Mouse (Mus musculus) limb, embryonic 15.5 days (tissue): ENCODE measurements around the gene Sos1. TPM values are rescaled to one million over a fixed set of nuclear protein-coding genes. Genes with fewer than 3 reads are reported as not detected.
"Not testable (repeated sequence)": the region's sequence is repeated elsewhere in the genome, so short reads cannot be mapped to it uniquely, and the experiment has no call there.

Experiments used
- ATAC-seq: fragments of 200-750 bp; cut with Nextera tagmentation; 2 replicates; pipeline ENCODE4 v1.8.0; 2017; ENCODE audit warnings: low read depth, moderate TSS enrichment; ENCODE audit not compliant: insufficient number of reproducible peaks, low FRiP score, low TSS enrichment
- H3K27ac ChIP-seq: fragments of 300-500 bp; sonication (generic); 2 replicates; pipeline ENCODE4 v1.5.1; 2015; ENCODE audit warnings: moderate library complexity, mild to moderate bottlenecking, inconsistent platforms
- H3K27me3 ChIP-seq: fragments of 300-500 bp; sonication (generic); 2 replicates; pipeline ENCODE4 v1.6.1; 2015; ENCODE audit warnings: inconsistent platforms
- H3K36me3 ChIP-seq: fragments of 300-500 bp; sonication (generic); 2 replicates; pipeline ENCODE4 v1.6.1; 2015; ENCODE audit warnings: inconsistent platforms
- H3K4me1 ChIP-seq: fragments of 300-500 bp; sonication (generic); 2 replicates; pipeline ENCODE4 v1.6.1; 2015; ENCODE audit warnings: inconsistent platforms
- H3K4me2 ChIP-seq: fragments of 300-500 bp; sonication (generic); 2 replicates; pipeline ENCODE4 v1.6.1; 2015; ENCODE audit warnings: mild to moderate bottlenecking, inconsistent platforms
- H3K4me3 ChIP-seq: fragments of 300-500 bp; sonication (generic); 2 replicates; pipeline ENCODE4 v1.5.1; 2015; ENCODE audit warnings: mild to moderate bottlenecking, inconsistent platforms
- H3K9ac ChIP-seq: fragments of 300-500 bp; sonication (generic); 2 replicates; pipeline ENCODE4 v1.6.1; 2015; ENCODE audit warnings: inconsistent platforms
- H3K9me3 ChIP-seq: fragments of 300-500 bp; sonication (generic); 2 replicates; pipeline ENCODE4 v1.6.1; 2016; ENCODE audit warnings: inconsistent platforms
- WGBS: fragments of 180-500 bp; shearing (Covaris S2); methylation state at CpG from one replicate; pipeline ENCODE4 v1.1.7; 2015; 5-methylcytosine and 5-hydroxymethylcytosine counted together
- polyA plus RNA-seq: library from polyadenylated mRNA; unstranded; fragments of >200 nt; fragmentation: Nextera tagmentation; extraction: Ambion mirVana; gene quantifications from 2 replicates; pipeline ENCODE4 v1.2.1, GENCODE M21; 2015

Gene Sos1
- polyA plus RNA-seq, 1 experiment from 2014 or later, result 4.8 TPM

GRCm38 (mm10) chr17:80398243-80398642 is 82.0 kb downstream of the Sos1 start:
- no peak overlapping the region for H3K4me3 ChIP-seq
- peaks cover 33% of the 10 kb centered on the region for H3K36me3 ChIP-seq
- no peaks in the 10 kb centered on the region for H3K9me3 ChIP-seq
- WGBS, result 94% methylated on average over 7 of the region's 7 CpGs
- ATAC-seq, result no peak
- H3K9ac ChIP-seq, result no peak overlapping the region
- H3K27me3 ChIP-seq, result no peaks in the 10 kb centered on the region
- no peak overlapping the region for H3K4me2 ChIP-seq
- no peaks in the 10 kb centered on the region for H3K4me1 ChIP-seq
- no peak overlapping the region for H3K27ac ChIP-seq

GRCm38 (mm10) chr17:80391423-80392403 is 88.5 kb downstream of the Sos1 start:
- no peak overlapping the region for H3K27ac ChIP-seq

GRCm38 (mm10) chr17:80390024-80390423 is 90.2 kb downstream of the Sos1 start:
- Histone ChIP-seq H3K4me1 (no peaks in the 10 kb centered on the region), H3K4me2 (no peak overlapping the region), H3K9me3 (no peaks in the 10 kb centered on the region), H3K9ac (no peak overlapping the region), H3K36me3 (0 out of 2 replicates have a peak, but pooled peaks cover 2% of the 10 kb centered on the region), H3K27me3 (no peaks in the 10 kb centered on the region), H3K27ac (no peak overlapping the region), H3K4me3 (no peak overlapping the region)
- WGBS, result 76% methylated on average over 10 of the region's 10 CpGs
- ATAC-seq, result no peak

More at GRCm38 (mm10) chr17:80391423-80392403, 88.5 kb downstream of the Sos1 start:
- H3K27me3 ChIP-seq, result no peaks in the 10 kb centered on the region
- peak overlapping the region; percentile 46 for H3K4me3 ChIP-seq
- H3K4me2 ChIP-seq, result peak overlapping the region; percentile 67
- H3K9me3 ChIP-seq, result no peaks in the 10 kb centered on the region
- no peak for ATAC-seq
- H3K36me3 ChIP-seq, result 0 out of 2 replicates have a peak, but pooled peaks cover 2% of the 10 kb centered on the region
- 11% methylated on average over 17 of the region's 17 CpGs for WGBS
- peak overlapping the region; percentile 40 for H3K9ac ChIP-seq
- no peaks in the 10 kb centered on the region for H3K4me1 ChIP-seq

DNA sequence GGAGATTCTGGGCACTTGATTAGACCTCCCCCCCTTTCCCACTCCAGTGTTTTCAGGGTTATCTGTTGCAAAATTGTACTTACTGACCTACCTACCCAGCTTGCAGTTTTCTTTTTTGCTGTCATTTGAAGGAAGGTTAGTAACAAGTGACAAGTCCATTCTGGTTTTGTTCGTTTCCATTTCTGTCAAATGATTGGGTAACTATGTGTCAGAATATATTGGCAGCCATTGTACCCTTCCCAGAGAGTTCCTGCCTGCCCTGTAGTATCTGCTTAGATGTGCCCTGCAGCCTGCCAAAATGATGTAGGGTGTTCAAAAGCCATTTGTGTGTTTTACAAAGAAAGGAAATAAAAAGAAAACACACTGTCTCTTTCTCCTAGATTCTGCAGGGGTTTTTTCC is 94.6 kb downstream of the Sos1 start:
- Histone ChIP-seq H3K4me3 (no peak overlapping the region), H3K4me2 (no peak overlapping the region), H3K9ac (no peak overlapping the region), H3K36me3 (no peaks in the 10 kb centered on the region), H3K27me3 (no peaks in the 10 kb centered on the region), H3K27ac (no peak overlapping the region), H3K9me3 (no peaks in the 10 kb centered on the region), H3K4me1 (no peaks in the 10 kb centered on the region)
- 45% methylated on average over 1 of the region's 1 CpGs for WGBS
- no peak for ATAC-seq

GRCm38 (mm10) chr17:80378386-80378785 is 101.9 kb downstream of the Sos1 start:
- H3K4me2 ChIP-seq, H3K4me3 ChIP-seq, H3K9me3 ChIP-seq, H3K4me1 ChIP-seq, H3K36me3 ChIP-seq, H3K27ac ChIP-seq, H3K9ac ChIP-seq, H3K27me3 ChIP-seq, ATAC-seq: not testable (repeated sequence)

DNA sequence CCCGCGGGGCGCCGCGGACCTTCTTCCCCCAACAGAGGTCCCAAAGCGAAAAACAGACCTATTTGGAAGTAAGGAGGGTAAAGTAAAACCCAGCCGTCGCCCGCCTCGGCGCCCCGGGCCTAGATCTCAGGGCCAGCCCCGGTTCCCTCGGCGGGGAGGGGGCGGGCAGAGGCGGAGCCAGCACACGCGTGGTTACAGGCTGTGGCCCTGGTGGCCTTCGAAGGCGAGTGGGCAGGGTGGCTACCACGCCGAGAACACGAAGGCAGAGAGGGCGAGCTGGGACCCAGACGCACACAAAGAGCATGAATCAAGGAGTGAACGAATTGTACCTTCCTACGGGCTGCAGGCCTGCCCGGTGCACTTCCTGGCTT is 106.5 kb downstream of the Sos1 start:
- no peaks in the 10 kb centered on the region for H3K36me3 ChIP-seq
- H3K4me3 ChIP-seq, result peak overlapping the region; percentile 49
- no peaks in the 10 kb centered on the region for H3K27me3 ChIP-seq
- peak overlapping the region; percentile 54 for H3K9ac ChIP-seq
- H3K4me2 ChIP-seq, result peak overlapping the region; percentile 85
- no peaks in the 10 kb centered on the region for H3K9me3 ChIP-seq
- H3K4me1 ChIP-seq, result peaks cover 12% of the 10 kb centered on the region
- peak overlapping the region; percentile 82; the same call in 1 of the 2 replicates for H3K27ac ChIP-seq
- peak; percentile 74 for ATAC-seq
- 22% methylated on average over 29 of the region's 29 CpGs for WGBS

DNA sequence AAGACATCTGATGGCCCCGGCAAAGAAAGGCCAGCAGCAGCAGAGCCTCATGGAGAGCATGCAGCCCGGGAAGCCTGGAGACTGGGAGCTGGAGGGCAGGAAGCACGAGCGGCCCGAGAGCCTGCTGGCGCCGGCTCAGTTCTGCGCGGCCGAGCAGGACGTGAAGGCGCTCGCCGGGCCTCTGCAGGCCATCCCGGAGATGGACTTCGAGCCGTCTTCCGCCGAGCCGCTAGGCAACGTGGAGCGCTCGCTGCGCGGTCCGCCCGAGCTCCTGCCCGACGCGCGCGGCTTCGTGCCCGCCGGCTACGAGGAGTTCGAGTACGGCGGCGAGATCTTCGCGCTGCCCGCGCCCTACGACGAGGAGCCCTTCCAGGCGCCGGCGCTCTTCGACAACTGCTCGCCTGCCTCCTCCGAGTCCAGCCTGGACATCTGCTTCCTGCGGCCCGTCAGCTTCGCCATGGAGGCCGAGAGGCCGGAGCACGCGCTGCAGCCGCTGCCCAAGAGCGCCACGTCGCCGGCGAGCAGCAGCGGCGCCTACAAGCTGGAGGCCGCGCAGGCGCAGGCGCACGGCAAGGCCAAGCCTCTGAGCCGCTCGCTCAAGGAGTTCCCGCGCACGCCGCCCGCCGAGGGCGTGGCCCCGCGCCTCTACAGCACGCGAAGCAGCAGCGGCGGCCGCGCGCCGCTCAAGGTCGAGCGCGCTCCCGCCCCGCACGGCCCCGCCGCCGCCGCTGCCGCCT is 107.1 kb downstream of the Sos1 start, which contains the start of gene Gm10190:
Gm10190 (minus strand) TSS at position 553 of the 737 bp plus-strand sequence.
- peak within 1 kb of the TSS; percentile 74 for H3K9ac ChIP-seq
- no peaks in the 10 kb centered on the region for H3K27me3 ChIP-seq
- peak within 1 kb of the TSS; percentile 85 for H3K4me2 ChIP-seq
- peak; percentile 93 for ATAC-seq
- peak within 1 kb of the TSS; percentile 49 for H3K4me3 ChIP-seq
- WGBS, result 4% methylated on average over 101 of the region's 102 CpGs
- H3K4me1 ChIP-seq, result peaks cover 12% of the 10 kb centered on the region
- peak within 1 kb of the TSS; percentile 82 for H3K27ac ChIP-seq
- H3K9me3 ChIP-seq, result no peaks in the 10 kb centered on the region
- no peaks in the 10 kb centered on the region for H3K36me3 ChIP-seq

DNA sequence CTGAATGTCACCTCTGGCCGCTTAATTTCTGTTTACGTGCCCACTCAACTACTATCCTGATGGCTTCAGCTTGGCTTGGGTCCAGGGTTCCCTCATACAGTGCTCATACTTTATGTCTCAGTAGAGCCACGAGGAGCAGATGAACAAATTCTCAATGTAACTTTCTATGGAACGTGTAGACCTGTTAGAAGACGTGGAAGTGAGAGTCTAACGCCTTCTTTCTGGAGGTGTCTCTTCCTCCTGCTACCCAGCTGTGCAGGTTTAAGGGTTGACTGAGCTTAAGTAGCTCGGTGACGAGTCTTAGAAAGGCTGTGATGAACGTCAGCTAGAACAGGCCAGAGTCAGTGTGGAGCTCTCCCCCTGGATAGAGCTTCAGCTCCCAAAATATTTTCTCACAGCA is 111.6 kb downstream of the Sos1 start:
- Histone ChIP-seq H3K4me2 (no peak overlapping the region), H3K9me3 (no peaks in the 10 kb centered on the region), H3K9ac (no peak overlapping the region), H3K36me3 (no peaks in the 10 kb centered on the region), H3K27ac (no peak overlapping the region), H3K4me3 (no peak overlapping the region), H3K4me1 (peaks cover 8% of the 10 kb centered on the region), H3K27me3 (no peaks in the 10 kb centered on the region)
- 81% methylated on average over 9 of the region's 9 CpGs for WGBS
- no peak for ATAC-seq

GRCm38 (mm10) chr17:80367276-80367675 is 113.0 kb downstream of the Sos1 start:
- 83% methylated on average over 5 of the region's 5 CpGs for WGBS
- H3K4me1 ChIP-seq, result no peaks in the 10 kb centered on the region

DNA sequence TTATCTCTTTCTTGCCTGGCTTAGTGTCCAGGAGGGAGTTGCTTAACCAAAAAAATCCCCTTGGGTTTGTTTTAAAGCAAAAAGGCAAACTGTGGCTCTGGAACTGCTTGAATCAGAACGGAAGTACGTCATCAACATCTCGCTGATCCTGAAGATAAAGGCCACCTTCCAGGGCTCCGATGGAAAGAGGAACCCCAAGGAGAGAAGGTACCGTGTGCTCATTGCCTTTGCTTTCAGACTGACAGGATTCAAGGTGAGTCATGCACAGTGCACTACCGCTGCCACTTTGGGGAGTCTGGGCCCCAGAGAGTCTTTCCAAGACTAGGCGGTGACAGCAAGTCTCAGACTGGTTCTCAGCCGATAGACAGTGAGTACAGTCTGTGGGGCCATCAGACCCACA is 120.0 kb downstream of the Sos1 start:
- 81% methylated on average over 8 of the region's 8 CpGs for WGBS
- Histone ChIP-seq H3K36me3 (no peaks in the 10 kb centered on the region), H3K4me2 (no peak overlapping the region), H3K27ac (no peak overlapping the region), H3K27me3 (no peaks in the 10 kb centered on the region), H3K9me3 (no peaks in the 10 kb centered on the region), H3K4me3 (no peak overlapping the region), H3K4me1 (no peaks in the 10 kb centered on the region), H3K9ac (no peak overlapping the region)
- no peak for ATAC-seq

More at GRCm38 (mm10) chr17:80367276-80367675, 113.0 kb downstream of the Sos1 start:
- H3K27ac ChIP-seq, result no peak overlapping the region
- no peak overlapping the region for H3K9ac ChIP-seq
- ATAC-seq, result no peak
- H3K27me3 ChIP-seq, result no peaks in the 10 kb centered on the region
- H3K4me3 ChIP-seq, result no peak overlapping the region
- no peak overlapping the region for H3K4me2 ChIP-seq
- no peaks in the 10 kb centered on the region for H3K9me3 ChIP-seq
- no peaks in the 10 kb centered on the region for H3K36me3 ChIP-seq

DNA sequence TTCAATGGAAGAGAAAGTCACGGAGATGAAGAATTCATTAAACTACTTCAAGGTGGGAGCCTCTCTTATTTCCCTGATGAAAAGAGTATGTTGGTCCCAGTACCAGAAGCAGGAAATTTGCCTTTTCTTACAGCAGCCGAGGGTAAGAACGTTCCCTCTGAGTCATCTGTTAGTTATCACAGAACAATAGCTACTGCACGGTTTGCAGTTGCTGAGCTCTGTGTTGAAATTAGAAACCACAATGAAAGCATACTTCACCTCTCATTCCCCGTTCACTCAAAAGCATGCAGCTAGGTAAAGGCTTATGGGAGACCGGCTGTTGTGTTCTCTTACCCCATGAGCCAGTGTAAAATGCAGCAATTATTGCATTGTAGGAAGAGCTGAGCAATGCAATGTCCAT is 133.0 kb downstream of the Sos1 start:
- 32% methylated on average over 6 of the region's 6 CpGs for WGBS
- Histone ChIP-seq H3K9ac (no peak overlapping the region), H3K27me3 (no peaks in the 10 kb centered on the region), H3K4me1 (no peaks in the 10 kb centered on the region), H3K4me2 (no peak overlapping the region), H3K4me3 (no peak overlapping the region), H3K9me3 (no peaks in the 10 kb centered on the region), H3K36me3 (no peaks in the 10 kb centered on the region), H3K27ac (0 out of 2 replicates have a peak overlapping the region, but pooled peaks have one; percentile 2)
- no peak for ATAC-seq
